Mouse (Mus musculus) left cerebral cortex, postnatal 10 days (tissue): ENCODE measurements around the gene Sipa1l3. TPM values are rescaled to one million over a fixed set of nuclear protein-coding genes. Genes with fewer than 3 reads are reported as not detected.

Source experiments
- DNase-seq, 2 experiments: peaks; one replicate each; pipeline ENCODE4 v3.0.0; 2021 to 2022; ENCODE audit warnings: low spot score in 2 of 2, mixed read lengths in 1 of 2; ENCODE audit errors: extremely low spot score in 1 of 2
- intact Hi-C: fragments of 180-260 bp; cut with DNase I; formaldehyde crosslinking; loops from one replicate; pipeline ENCODE4 v1.15.1; 2025
- total RNA-seq, 2 experiments: library from RNA; stranded (reverse); gene quantifications; 2 replicates each; pipeline ENCODE4 v1.2.3; 2021

Sipa1l3 gene
- total RNA-seq, 2 experiments from 2014 or later: 50.4 to 53.7 TPM

DNA sequence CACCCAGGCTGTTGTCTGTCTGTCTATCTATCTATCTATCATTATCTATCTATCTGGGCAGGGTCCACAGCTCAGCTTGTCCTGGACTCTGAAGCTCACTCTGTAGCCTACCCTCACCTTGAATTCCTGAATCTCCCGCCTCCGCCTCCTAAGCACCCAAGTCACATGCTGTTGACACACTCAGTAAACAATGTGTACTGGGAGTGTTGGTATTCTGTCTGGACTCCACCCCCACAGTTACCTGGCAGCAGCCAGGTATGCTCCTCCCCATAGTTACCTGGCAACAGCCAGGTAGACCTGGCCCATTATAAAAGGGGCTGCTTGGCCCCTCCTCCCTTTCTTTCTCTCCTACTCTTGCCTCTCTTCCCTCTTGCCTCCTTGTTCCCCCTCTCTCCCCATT is 230.4 kb downstream of the Sipa1l3 start:
- DNase-seq: no peak
- intact Hi-C loops: no loop called here

DNA sequence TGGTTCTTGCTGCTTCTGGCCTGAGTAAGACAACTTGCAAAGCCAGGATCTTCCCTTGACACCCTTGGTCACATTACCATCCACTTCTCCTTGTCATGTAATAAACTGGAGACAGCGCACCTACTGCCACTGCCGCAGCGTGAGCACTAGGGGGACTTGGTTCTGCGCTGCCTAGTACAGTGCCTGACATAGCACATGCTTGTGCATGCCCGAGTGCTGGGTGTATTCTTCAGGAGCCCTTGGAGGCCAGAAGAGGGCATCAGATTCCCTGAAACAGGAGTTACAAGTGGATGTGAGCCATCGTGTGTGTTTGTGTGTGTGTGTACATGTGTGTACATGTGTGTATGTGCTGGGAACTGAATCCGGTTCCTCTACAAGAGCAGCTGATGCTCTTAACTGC is 231.0 kb downstream of the Sipa1l3 start:
- no peak for DNase-seq
- intact Hi-C loops: no loop called here

DNA sequence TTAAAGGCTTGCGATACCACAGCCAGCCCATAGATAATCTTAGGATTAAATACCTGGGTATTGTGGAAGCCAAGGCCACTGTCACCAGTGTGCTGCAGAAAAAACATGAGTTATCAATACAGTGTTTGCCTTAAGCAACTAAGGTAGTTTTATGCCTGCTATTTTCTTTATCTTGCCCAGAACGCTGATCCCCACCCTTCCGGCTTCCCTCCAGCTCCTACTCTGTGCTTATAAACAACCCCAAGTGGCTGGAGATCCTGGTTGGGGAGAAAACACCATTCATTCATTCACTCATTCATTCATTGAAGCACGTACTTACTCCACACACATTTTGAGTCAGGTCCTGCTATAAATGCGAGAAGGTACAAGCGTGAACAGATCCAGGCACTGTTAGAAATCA is 233.9 kb downstream of the Sipa1l3 start:
- intact Hi-C loops: no loop called here
- DNase-seq: no peak

DNA sequence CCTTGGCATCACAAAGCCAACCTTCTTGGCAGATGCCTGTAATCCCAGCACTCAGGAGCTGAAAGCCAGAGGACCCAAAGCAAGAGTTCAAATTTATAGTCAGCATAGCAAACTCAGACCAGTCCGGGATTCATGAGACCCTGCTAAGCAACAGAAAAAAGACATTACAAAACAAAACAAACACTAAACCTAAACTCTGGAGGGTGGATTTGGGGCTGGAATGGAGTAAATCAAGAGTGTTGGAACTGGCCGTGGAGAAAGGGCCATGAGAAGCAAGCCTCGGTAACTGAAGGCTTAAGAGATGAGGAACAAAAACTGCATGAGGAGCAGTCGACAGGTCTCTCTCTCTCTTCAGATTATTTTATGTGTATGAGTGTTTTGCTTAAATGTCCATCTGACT is 234.6 kb downstream of the Sipa1l3 start:
- DNase-seq: no peak
- intact Hi-C loops: no loop called here

DNA sequence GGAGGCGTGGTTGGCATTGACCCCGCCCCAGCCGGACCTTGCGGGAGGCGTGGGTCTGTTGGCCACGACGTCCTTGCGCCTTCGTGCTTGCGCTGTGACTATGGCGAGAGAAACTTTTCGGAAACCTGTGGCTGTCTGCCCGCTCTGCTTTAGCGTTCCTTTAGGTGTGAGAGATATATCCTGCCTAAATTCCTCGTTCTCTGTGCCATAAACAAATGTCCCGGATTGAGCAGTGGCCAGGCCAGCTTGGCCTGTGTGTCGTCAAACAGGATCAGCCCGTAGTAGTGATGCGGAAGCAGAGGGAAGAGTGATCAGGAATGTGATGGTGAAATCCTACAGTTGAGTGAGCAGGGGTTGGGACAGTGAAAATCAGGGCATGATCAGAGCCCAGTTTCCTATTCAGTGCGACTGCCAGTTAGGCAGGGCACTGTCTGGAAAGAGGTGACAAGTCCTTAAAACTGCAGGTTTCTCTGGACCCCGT is 236.3 kb downstream of the Sipa1l3 start:
- no peak for DNase-seq
- intact Hi-C loops: no loop called here

DNA sequence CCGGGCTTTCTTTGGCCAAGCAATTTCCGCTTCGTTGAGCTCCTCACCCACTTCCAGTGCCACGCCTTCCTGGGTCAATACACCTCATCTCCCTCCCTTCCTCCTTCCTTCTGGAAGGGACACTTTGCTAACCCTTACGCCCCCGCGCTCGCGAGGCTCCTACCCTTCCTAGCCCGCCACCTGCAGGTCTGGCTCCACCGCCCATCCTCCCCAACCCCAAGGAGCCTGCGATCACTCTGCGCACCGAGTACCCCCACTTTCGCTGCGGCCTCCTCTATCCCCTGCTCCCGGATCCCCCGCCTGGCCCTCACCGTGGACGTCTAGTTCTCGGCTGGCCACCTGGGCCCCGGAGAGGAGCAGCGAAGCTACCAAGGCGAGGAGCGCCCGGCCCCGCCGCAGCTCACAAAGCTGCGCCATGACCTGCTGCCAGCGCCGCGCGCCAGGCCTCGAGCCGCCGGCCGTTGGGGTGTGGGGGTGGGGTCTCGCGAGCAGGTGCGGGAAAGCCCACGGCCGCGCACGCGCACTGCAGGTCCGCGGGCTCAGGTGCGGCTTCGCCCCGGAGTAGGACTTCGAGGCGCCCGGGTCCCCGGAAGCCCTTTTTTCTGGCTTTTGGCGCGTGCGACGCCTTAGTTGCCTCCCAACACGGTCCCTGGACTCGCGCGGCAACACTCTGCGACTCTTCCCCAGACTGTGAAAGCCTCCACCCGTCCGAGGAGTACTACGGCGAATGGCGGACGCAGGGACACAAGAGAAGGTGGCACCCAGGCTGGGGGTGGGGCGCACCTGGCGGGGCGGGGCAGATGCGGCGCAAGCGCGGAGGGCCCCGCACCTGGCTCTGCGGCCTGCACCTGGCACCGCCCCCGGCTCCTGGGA is 237.0 kb downstream of the Sipa1l3 start, which contains the start of gene Spint2:
Spint2 (minus strand) TSS at position 712 of the 873 bp plus-strand sequence.
- intact Hi-C loops: no loop called here
- peak in 1 of 2 experiments; percentile 64 for DNase-seq

DNA sequence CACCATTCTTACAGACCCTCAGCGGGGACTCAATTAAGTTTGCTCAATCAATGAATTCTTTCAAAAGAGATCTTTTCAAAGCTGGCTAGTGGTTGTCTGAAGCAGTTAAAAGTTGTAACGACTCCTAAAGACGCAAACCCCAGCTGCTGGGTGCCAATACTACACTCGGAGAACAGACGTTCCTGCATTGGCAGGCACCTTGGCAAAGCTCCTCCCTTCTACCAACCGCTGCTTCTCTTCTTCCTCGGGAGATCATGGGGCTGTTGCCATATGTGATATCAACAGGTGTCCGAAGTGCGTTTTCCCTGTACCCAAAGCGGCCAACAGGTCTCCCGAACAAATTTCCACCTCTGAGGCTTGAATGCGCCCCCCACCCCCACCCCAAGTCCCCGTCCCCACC is 237.6 kb downstream of the Sipa1l3 start:
- DNase-seq: no peak
- intact Hi-C loops: no loop called here

DNA sequence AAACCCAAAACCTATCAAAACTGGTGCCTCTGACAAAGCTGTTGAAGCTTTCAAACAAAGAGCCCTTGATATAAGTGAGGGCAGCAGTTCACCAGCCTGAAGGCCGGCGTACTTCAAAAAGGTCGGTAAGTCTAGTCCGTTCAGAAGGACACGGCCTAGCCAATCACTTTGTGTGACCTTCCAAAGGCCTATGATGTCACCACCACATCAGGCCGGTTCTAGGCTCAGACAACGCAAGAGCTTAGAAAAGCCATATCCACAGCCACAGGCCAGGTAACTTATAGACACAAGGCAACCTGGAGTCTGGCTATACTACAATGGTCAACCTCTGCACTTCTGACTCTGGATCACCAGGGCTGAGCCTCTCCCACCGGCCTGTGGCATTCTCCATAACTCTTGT is 238.5 kb downstream of the Sipa1l3 start:
- intact Hi-C loops: no loop called here
- DNase-seq: no peak

DNA sequence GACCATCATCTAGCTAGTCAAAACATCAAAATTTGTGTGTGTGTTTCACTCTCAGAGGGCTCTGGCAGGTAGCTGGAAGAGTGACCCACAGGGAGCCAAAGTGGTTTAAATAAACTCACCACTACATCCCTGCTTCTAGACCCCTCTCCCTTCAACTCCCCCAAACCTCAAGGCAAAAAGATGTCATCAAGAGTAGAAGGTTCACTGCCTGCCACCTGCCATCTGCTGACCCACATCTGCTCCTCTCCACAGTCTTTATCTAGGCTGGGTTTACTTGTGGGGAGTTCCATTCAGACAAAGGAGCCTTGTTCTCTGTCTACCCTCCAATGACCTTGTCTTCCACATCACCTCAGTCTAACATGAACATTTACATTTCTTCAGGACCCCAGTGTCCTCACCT is 239.2 kb downstream of the Sipa1l3 start:
- intact Hi-C loops: no loop called here
- DNase-seq: no peak

DNA sequence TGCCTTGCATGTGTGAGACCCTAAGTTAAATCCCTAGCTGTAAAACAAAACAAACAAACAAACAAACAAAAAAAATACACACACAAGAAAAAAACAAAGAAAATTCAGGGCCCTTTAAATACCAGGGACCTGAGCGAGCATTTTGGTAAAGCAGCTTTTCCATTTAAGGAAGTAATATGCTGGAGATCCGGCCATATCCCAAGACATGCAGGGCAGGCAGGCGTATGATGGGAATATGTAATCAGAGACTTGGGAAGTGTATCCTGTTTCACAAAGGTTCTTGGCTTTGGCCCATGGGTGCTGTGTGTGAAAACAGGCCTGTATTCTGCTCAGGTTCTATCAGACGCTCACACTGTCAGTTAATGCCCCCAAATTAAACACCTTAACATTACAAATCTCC is 240.9 kb downstream of the Sipa1l3 start:
- intact Hi-C loops: no loop called here

DNA sequence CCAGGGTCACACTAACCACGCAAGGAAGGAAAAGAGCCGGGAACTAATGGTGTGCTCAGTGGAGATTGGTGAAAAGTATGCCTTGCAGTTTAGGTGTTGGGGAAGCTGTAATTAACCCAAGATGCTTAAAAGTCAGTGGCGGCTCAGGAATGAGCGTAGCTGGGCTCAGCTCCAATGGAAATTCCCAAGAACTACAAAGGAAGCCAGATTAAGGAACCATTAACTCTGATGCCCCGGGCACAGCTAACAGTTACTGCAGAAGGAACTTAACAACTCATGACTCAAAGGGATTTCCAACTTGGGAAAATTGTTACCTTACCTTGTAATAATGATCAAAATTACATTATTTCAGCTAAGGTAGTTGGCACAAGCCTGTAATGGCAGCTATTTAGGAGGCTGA is 241.7 kb downstream of the Sipa1l3 start:
- intact Hi-C loops: no loop called here
- no peak for DNase-seq

More for the DNA sequence above, 240.9 kb downstream of the Sipa1l3 start:
- no peak for DNase-seq

DNA sequence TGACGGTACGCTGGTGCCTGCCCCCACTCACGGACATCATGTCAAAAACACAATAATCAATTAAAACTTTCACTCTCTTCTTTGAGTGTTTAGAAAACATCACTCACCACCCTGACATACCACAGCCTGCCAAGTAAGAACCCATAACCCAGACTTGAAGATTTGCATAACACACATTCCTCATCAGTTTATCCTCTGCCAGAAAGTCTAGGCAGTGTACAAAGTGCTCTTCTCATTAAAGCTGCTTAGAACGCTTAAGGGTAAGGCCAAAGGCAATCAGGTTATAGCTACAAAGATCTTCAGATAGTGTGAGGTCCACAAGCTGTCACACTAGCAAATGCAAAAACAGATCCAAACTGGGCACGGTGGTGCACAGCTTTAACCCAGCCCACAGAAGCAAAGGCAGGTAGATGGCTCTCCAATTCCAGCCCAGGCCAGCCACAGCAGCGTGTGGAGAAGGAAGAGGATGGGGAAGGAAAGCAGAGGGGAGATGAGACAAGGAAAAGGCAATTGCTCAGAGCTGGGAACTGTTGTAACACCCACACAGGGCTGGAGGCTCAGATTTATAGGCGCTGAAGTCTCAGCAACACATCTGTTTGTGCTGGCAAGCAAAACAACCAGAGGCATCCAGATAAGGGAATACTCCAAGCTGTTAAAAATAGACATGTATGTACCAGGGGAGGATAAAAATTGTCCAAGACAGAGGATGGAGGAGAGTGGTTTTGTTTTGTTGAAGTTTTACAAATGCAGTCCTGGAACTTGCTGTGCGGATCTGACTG is 246.6 kb downstream of the Sipa1l3 start:
- DNase-seq: no peak
- intact Hi-C loops: no loop called here

DNA sequence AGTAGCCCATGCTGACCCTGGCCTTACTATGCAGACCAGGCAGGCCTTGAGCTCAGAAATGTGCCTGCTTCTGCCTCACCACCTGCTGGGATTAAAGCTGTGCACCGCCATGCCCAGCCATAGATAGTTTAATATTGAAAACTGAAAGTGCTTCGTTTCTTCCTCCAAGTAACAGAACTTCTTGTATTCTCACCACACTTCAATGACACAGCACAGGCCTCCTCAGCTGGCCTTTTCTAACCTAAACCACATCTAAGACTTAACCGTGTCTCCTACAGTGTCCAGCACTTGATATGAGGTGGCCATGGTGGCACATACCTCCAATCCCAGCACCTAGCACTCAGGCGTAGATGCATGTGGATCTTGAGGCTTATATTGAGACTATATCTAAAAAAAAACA is 248.0 kb downstream of the Sipa1l3 start:
- intact Hi-C loops: no loop called here
- DNase-seq: no peak

Other genes with a start within 250 kb of the Sipa1l3 start
- 10 to 100 TPM; 20.5 to 21.3 TPM for gene Spint2, start 236.7 kb downstream of the Sipa1l3 start, total RNA-seq
- gene Ppp1r14a, start 229.3 kb downstream of the Sipa1l3 start, total RNA-seq: 1 to 10 TPM; 2.4 to 3.3 TPM
- gene Dpf1, start 214.7 kb downstream of the Sipa1l3 start, total RNA-seq: 100 to 1,000 TPM; 127 to 141 TPM
- under 1 TPM; 0.15 to 0.36 TPM for gene Catsperg2, start 208.4 kb upstream of the Sipa1l3 start, total RNA-seq
- gene Zfp84, start 249.9 kb upstream of the Sipa1l3 start, total RNA-seq: 10 to 100 TPM; 15.0 to 16.6 TPM